Mouse (Mus musculus) small intestine, adult 2 months (tissue): ENCODE measurements around the gene Pcnx3.

Experiments used
- CTCF ChIP-seq: fragments of 200-500 bp; IDR thresholded peaks from 2 replicates; pipeline ENCODE4 v1.5.1; 2012; ENCODE audit warnings: low read depth, mild to moderate bottlenecking, control low read depth, inconsistent platforms, low read length, moderate library complexity, mixed read lengths; ENCODE audit not compliant: insufficient replicate concordance, insufficient read length; ENCODE audit errors: extremely low read depth
- POLR2A ChIP-seq: fragments of 200-500 bp; IDR thresholded peaks from 2 replicates; pipeline ENCODE4 v1.6.1; 2012; ENCODE audit warnings: low read depth, mild to moderate bottlenecking, control low read depth, inconsistent platforms, low read length, moderate library complexity

DNA sequence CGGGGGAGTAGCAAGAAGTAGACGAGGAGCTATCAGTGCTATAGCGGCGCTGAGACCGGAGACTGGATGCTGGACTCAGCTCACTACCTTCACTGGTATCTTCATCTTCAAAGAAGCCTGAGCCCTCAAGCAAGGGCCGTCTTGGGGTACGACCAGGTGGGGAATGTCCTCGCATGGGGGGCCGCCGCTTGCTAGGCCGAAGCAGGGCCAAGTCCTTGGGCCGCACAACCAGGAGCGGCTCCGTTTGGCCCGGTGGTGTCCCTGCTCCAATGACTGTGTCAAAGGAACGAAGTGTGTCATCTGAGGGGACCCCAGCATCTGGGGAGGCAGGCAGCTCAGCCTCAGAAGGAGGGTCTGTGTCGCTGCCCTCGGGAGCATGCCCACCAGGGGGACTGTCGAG is 3.3 kb downstream of the Pcnx3 start:
- TF ChIP-seq POLR2A (no peak), CTCF (no peak)
